Mouse (Mus musculus): ENCODE measurements at regions not wholly inside any gene's neighbourhood (a gene's known extent, or its start where the extent isn't known, plus 50 kb on each side); places are given as distances from the start of the nearest gene placed in this dataset.

DNA sequence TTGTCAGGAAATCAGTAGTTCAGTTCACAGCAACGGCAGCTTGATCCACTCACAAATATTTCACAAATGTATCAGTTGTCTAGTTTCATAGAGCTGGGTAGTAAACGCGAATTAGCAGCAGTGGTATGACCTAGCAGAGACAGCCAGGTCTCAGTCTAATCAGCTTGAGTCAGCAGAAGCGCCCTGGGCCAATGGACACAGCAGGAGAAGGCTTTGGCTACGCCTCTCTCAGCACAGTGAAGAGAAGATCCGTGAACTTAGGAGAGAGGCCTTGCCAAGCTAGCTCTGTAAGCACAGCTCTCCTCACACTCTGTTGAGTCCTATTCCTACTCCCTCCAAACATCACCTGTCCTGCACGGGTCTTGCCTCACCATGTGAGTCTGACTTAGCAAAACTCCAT, 188.0 kb downstream of the Zfp326 start:
- TF ChIP-seq CTCF (IDR thresholded peaks at IDR 0.05; ENCODE audit: borderline replicate concordance, insufficient read depth, low read depth, low read length) (no peak), POLR2A (IDR thresholded peaks at IDR 0.05; ENCODE audit: borderline replicate concordance, insufficient read depth, low read length) (no peak)

Data from cerebellum, adult 2 months (tissue).